Mouse (Mus musculus) MEL (cell line): ENCODE measurements around the gene Tas2r144.

Source experiments
- CTCF ChIP-seq, 3 experiments: IDR thresholded peaks in 2 of 3; conservative IDR thresholded peaks in 1 of 3; 2 replicates each; pipeline ENCODE4 v1.5.1; 2011 to 2012; ENCODE audit warnings: low read length in 3 of 3, low read depth in 2 of 3, mild to moderate bottlenecking in 2 of 3, improper control_type of control experiment in 1 of 3, inconsistent platforms in 1 of 3, mixed read lengths in 1 of 3, moderate library complexity in 1 of 3; ENCODE audit not compliant: control insufficient read depth in 1 of 3, insufficient read depth in 1 of 3, poor library complexity in 1 of 3, severe bottlenecking in 1 of 3
- E2F4 ChIP-seq: IDR thresholded peaks from 2 replicates; pipeline ENCODE4 v1.6.1; 2011; ENCODE audit warnings: low read depth, low read length, improper control_type of control experiment, borderline replicate concordance
- ELF1 ChIP-seq: IDR thresholded peaks from 2 replicates; pipeline ENCODE4 v1.6.1; 2014; ENCODE audit warnings: low read depth, mild to moderate bottlenecking, inconsistent platforms, low read length, improper control_type of control experiment, moderate library complexity
- EP300 ChIP-seq, 2 experiments: IDR thresholded peaks; 2 replicates each; pipeline ENCODE4 v1.6.1; 2011; ENCODE audit warnings: improper control_type of control experiment in 2 of 2, low read length in 2 of 2, low read depth in 1 of 2, mild to moderate bottlenecking in 1 of 2
- KAT2A ChIP-seq: conservative IDR thresholded peaks from 2 replicates; pipeline ENCODE4 v1.6.1; 2012; ENCODE audit warnings: low read depth, low read length, improper control_type of control experiment, inconsistent platforms
- MAFK ChIP-seq: IDR thresholded peaks from 2 replicates; pipeline ENCODE4 v1.6.1; 2011; ENCODE audit warnings: low read depth, mild to moderate bottlenecking, low read length, improper control_type of control experiment, borderline replicate concordance
- NELFE ChIP-seq: IDR thresholded peaks from 2 replicates; pipeline ENCODE4 v1.6.1; 2011; ENCODE audit warnings: low read depth, low read length, improper control_type of control experiment
- NRF1 ChIP-seq: IDR thresholded peaks from 2 replicates; pipeline ENCODE4 v1.6.1; 2014; ENCODE audit warnings: low read depth, mild to moderate bottlenecking, inconsistent platforms, low read length, improper control_type of control experiment, moderate library complexity; ENCODE audit not compliant: poor library complexity, insufficient read depth, severe bottlenecking
- POLR2A ChIP-seq, 2 experiments: IDR thresholded peaks; 2 replicates each; pipeline ENCODE4 v1.6.1; 2011 to 2012; ENCODE audit warnings: low read length in 2 of 2, mild to moderate bottlenecking in 2 of 2, control low read depth in 1 of 2, improper control_type of control experiment in 1 of 2, low read depth in 1 of 2, moderate library complexity in 1 of 2; ENCODE audit not compliant: control insufficient read depth in 1 of 2, insufficient read depth in 1 of 2, poor library complexity in 1 of 2
- POLR2AphosphoS2 ChIP-seq: IDR thresholded peaks from 2 replicates; pipeline ENCODE4 v1.6.1; 2011; ENCODE audit warnings: low read length, improper control_type of control experiment
- UBTF ChIP-seq: IDR thresholded peaks from 2 replicates; pipeline ENCODE4 v1.6.1; 2012; ENCODE audit warnings: low read depth, mild to moderate bottlenecking, inconsistent platforms, low read length, improper control_type of control experiment, moderate library complexity, borderline replicate concordance; ENCODE audit not compliant: insufficient read depth
- ZC3H11A ChIP-seq: IDR thresholded peaks from 2 replicates; pipeline ENCODE4 v1.6.1; 2012; ENCODE audit warnings: low read depth, mild to moderate bottlenecking, inconsistent platforms, low read length, improper control_type of control experiment
- ZMIZ1 ChIP-seq: IDR thresholded peaks from 2 replicates; pipeline ENCODE4 v1.6.1; 2012; ENCODE audit warnings: low read depth, mild to moderate bottlenecking, inconsistent platforms, low read length, improper control_type of control experiment, moderate library complexity

DNA sequence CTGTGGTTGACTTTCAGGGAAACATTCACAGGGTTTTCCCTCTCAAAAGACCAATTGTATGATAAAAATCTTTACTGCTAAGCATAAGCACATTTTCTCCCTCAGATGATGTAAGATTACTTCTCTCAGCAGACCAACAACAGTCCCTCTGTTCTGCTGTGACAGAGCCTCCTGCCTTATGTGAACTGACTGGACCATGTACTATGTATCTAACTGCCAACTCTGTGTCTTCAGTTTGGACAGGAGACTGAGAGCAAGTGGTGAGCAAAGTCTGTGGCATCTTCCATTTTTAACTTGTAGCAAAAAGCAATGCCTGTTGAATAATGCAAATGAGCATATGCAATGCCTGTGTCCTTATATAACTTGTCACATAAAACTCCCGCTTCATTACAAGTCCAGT lies 15.6 kb upstream of the Tas2r144 start:
- TF ChIP-seq ZMIZ1 (no peak), NRF1 (no peak), CTCF (IDR thresholded peaks at IDR 0.05 in 2 of 3, conservative IDR thresholded peaks at IDR 0.05 in 1 of 3; ENCODE audit: control insufficient read depth in 1 of 3, insufficient read depth in 1 of 3, low read depth in 2 of 3, low read length in 3 of 3, poor library complexity in 1 of 3, severe bottlenecking in 1 of 3) (no peak), ZC3H11A (no peak), POLR2A (IDR thresholded peaks at IDR 0.05; ENCODE audit: control insufficient read depth in 1 of 2, insufficient read depth in 1 of 2, low read depth in 1 of 2, low read length in 2 of 2, poor library complexity in 1 of 2) (no peak), E2F4 (no peak), UBTF (no peak), MAFK (no peak), KAT2A (no peak), EP300 (IDR thresholded peaks at IDR 0.05; ENCODE audit: low read depth in 1 of 2, low read length in 2 of 2) (no peak), POLR2AphosphoS2 (no peak), ELF1 (no peak), NELFE (no peak)
